Mouse (Mus musculus): ENCODE data around the gene Mrpl28. TPM values are rescaled to one million over a fixed set of nuclear protein-coding genes. Genes with fewer than 3 reads are reported as not detected.
"Not testable (repeated sequence)": the region's sequence is repeated elsewhere in the genome, so short reads cannot be mapped to it uniquely, and the experiment has no call there.

Mrpl28 gene
- polyA plus RNA-seq, 1 experiment from 2014 or later = 235 TPM

GRCm38 (mm10) chr17:26175248-26175647, 51.9 kb downstream of the Mrpl28 start:
- not testable (repeated sequence) for H3K4me2 ChIP-seq (ENCODE audit: low read length); H3K27me3 ChIP-seq (replicated peaks; ENCODE audit: control insufficient read depth, insufficient read depth, low read length); H3K9me3 ChIP-seq (ENCODE audit: control insufficient read depth, low read length); H3K4me3 ChIP-seq (ENCODE audit: low read depth, low read length); DNase-seq (ENCODE audit: low spot score); H3K27ac ChIP-seq (ENCODE audit: low read depth); H3K9ac ChIP-seq (ENCODE audit: low read length); H3K4me1 ChIP-seq (replicated peaks; ENCODE audit: control insufficient read depth, insufficient read depth, low read length); ATAC-seq (replicated peaks; ENCODE audit: low FRiP score, low TSS enrichment, low read depth)
- peaks cover 42% of the 10 kb centered on the region for H3K36me3 ChIP-seq (ENCODE audit: control insufficient read depth, insufficient read depth, low read length)
- WGBS = 85% methylated on average over 2 of the region's 2 CpGs

Other genes starting within 250 kb of the Mrpl28 start
- gene Mettl26, start 248.4 kb upstream of the Mrpl28 start, polyA plus RNA-seq (2014; fragmentation: Nextera tagmentation; extraction: Ambion mirVana) = 63.2 and 64.1 TPM in 2 replicates
- 0.40 and 0.69 TPM in 2 replicates for gene Wfikkn1, start 242.6 kb upstream of the Mrpl28 start, polyA plus RNA-seq (2014; fragmentation: Nextera tagmentation; extraction: Ambion mirVana)
- gene Rab40c, start 203.8 kb upstream of the Mrpl28 start, polyA plus RNA-seq (2014; fragmentation: Nextera tagmentation; extraction: Ambion mirVana) = 14.2 and 14.6 TPM in 2 replicates
- 59.9 and 60.8 TPM in 2 replicates for gene Pigq, start 178.6 kb upstream of the Mrpl28 start, polyA plus RNA-seq (2014; fragmentation: Nextera tagmentation; extraction: Ambion mirVana)
- gene Nhlrc4, start 178.5 kb upstream of the Mrpl28 start, polyA plus RNA-seq (2014; fragmentation: Nextera tagmentation; extraction: Ambion mirVana) = not detected in 2 replicates
- 0.28 TPM in 1 of 2 replicates, not detected in the other for gene A930017K11Rik, start 170.9 kb upstream of the Mrpl28 start, polyA plus RNA-seq (2014; fragmentation: Nextera tagmentation; extraction: Ambion mirVana)
- gene Capn15, start 137.7 kb upstream of the Mrpl28 start, polyA plus RNA-seq (2014; fragmentation: Nextera tagmentation; extraction: Ambion mirVana) = 23.4 and 23.5 TPM in 2 replicates
- gene Rab11fip3, start 53.9 kb upstream of the Mrpl28 start, polyA plus RNA-seq (2014; fragmentation: Nextera tagmentation; extraction: Ambion mirVana) = 12.8 and 13.7 TPM in 2 replicates
- 27.3 and 32.4 TPM in 2 replicates for gene Decr2, start 33.2 kb upstream of the Mrpl28 start, polyA plus RNA-seq (2014; fragmentation: Nextera tagmentation; extraction: Ambion mirVana)
- 118 and 122 TPM in 2 replicates for gene Nme4, start 27.9 kb upstream of the Mrpl28 start, polyA plus RNA-seq (2014; fragmentation: Nextera tagmentation; extraction: Ambion mirVana)
- gene Tmem8, start 10.2 kb upstream of the Mrpl28 start, polyA plus RNA-seq (2014; fragmentation: Nextera tagmentation; extraction: Ambion mirVana) = 2.7 and 4.9 TPM in 2 replicates
- 11.5 and 13.1 TPM in 2 replicates for gene Axin1, start 15.2 kb downstream of the Mrpl28 start, polyA plus RNA-seq (2014; fragmentation: Nextera tagmentation; extraction: Ambion mirVana)
- 0.47 and 3.7 TPM in 2 replicates for gene Pdia2, start 75.6 kb downstream of the Mrpl28 start, polyA plus RNA-seq (2014; fragmentation: Nextera tagmentation; extraction: Ambion mirVana)
- gene Rgs11, start 79.5 kb downstream of the Mrpl28 start, polyA plus RNA-seq (2014; fragmentation: Nextera tagmentation; extraction: Ambion mirVana) = 14.3 and 20.0 TPM in 2 replicates
- 21.4 and 29.0 TPM in 2 replicates for gene Arhgdig, start 84.3 kb downstream of the Mrpl28 start, polyA plus RNA-seq (2014; fragmentation: Nextera tagmentation; extraction: Ambion mirVana)
- 71.9 and 76.5 TPM in 2 replicates for gene Fam234a, start 120.7 kb downstream of the Mrpl28 start, polyA plus RNA-seq (2014; fragmentation: Nextera tagmentation; extraction: Ambion mirVana)
- gene Luc7l, start 129.4 kb downstream of the Mrpl28 start, polyA plus RNA-seq (2014; fragmentation: Nextera tagmentation; extraction: Ambion mirVana) = 99.6 and 105 TPM in 2 replicates